Mouse (Mus musculus): Measurements from ENCODE around the gene Klc1. TPM values are rescaled to one million over a fixed set of nuclear protein-coding genes. Genes with fewer than 3 reads are reported as not detected.

Klc1 gene
- polyA plus RNA-seq, 1 experiment, result 103 TPM

DNA sequence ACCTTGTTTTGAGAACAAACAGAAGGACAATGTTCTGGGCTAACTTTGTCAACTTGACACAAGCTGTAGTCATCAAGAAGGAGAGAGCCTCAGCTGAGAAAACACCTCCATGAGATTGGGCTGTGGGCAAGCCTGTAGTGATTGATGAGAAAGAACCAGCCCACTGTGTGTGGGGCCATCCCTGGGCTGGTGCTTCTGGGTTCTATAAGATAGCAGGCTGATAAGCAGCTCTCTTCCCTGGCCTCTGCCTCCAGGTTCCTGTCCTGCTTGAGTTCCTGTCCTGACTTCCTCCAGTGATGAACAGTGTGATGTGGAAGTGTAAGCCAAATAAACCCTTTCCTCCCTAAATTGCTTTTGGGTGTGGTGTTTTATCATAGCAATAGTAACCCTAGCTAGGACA, 3.9 kb upstream of the Klc1 start:
- Histone ChIP-seq H3K27ac (ENCODE audit: insufficient read depth, low read length) (no peak overlapping the region), H3K4me3 (ENCODE audit: insufficient read depth, low read length) (no peak overlapping the region), H3K4me1 (ENCODE audit: control insufficient read depth, insufficient read depth, low read length) (0 out of 2 replicates have a peak, but pooled peaks cover 4% of the 10 kb centered on the region)
- TF ChIP-seq POLR2A (IDR thresholded peaks at IDR 0.05; ENCODE audit: low read depth, low read length), result no peak
- TF ChIP-seq CTCF (IDR thresholded peaks at IDR 0.05; ENCODE audit: borderline replicate concordance, insufficient read depth, low read length), result no peak

- Histone ChIP-seq H3K27ac (ENCODE audit: insufficient read depth, low read length) (no peak overlapping the region), H3K4me1 (ENCODE audit: control insufficient read depth, insufficient read depth, low read length) (0 out of 2 replicates have a peak, but pooled peaks cover 4% of the 10 kb centered on the region), H3K4me3 (ENCODE audit: insufficient read depth, low read length) (no peak overlapping the region)
- TF ChIP-seq CTCF (IDR thresholded peaks at IDR 0.05; ENCODE audit: borderline replicate concordance, insufficient read depth, low read length) (no peak), POLR2A (IDR thresholded peaks at IDR 0.05; ENCODE audit: low read depth, low read length) (no peak)
Measured at GRCm38 (mm10) chr12:111755231-111755630, 3.4 kb upstream of the Klc1 start.

- Histone ChIP-seq H3K4me1 (ENCODE audit: control insufficient read depth, insufficient read depth, low read length) (0 out of 2 replicates have a peak, but pooled peaks cover 7% of the 10 kb centered on the region), H3K27ac (ENCODE audit: insufficient read depth, low read length) (no peak overlapping the region), H3K4me3 (ENCODE audit: insufficient read depth, low read length) (no peak overlapping the region)
- TF ChIP-seq CTCF (IDR thresholded peaks at IDR 0.05; ENCODE audit: borderline replicate concordance, insufficient read depth, low read length), result no peak
- TF ChIP-seq POLR2A (IDR thresholded peaks at IDR 0.05; ENCODE audit: low read depth, low read length), result no peak
Measured at GRCm38 (mm10) chr12:111756082-111756697, 2.5 kb upstream of the Klc1 start.

DNA sequence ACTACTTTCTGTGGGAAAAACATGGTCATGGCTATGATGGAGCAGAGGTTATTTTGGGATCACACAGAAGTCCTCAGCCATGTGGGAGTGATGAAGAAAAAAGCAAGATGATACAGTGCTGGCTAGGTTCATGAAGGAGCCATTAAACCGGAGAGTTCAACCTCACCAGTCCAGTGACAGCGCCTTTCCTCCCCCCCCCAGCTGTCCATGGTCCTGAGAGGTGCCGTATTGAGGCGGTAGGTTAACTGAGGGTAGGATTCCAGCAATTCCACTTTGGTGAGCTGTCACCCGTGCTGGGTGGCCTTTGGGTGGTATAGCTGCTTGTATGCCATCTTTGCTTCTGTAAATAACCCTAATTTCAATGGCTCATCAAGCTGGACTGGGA, 2.0 kb upstream of the Klc1 start:
- Histone ChIP-seq H3K4me3 (ENCODE audit: insufficient read depth, low read length) (no peak overlapping the region), H3K4me1 (ENCODE audit: control insufficient read depth, insufficient read depth, low read length) (peaks cover 10% of the 10 kb centered on the region; the same call in 1 of the 2 replicates), H3K27ac (ENCODE audit: insufficient read depth, low read length) (no peak overlapping the region)
- no peak for TF ChIP-seq POLR2A (IDR thresholded peaks at IDR 0.05; ENCODE audit: low read depth, low read length)
- no peak for TF ChIP-seq CTCF (IDR thresholded peaks at IDR 0.05; ENCODE audit: borderline replicate concordance, insufficient read depth, low read length)

DNA sequence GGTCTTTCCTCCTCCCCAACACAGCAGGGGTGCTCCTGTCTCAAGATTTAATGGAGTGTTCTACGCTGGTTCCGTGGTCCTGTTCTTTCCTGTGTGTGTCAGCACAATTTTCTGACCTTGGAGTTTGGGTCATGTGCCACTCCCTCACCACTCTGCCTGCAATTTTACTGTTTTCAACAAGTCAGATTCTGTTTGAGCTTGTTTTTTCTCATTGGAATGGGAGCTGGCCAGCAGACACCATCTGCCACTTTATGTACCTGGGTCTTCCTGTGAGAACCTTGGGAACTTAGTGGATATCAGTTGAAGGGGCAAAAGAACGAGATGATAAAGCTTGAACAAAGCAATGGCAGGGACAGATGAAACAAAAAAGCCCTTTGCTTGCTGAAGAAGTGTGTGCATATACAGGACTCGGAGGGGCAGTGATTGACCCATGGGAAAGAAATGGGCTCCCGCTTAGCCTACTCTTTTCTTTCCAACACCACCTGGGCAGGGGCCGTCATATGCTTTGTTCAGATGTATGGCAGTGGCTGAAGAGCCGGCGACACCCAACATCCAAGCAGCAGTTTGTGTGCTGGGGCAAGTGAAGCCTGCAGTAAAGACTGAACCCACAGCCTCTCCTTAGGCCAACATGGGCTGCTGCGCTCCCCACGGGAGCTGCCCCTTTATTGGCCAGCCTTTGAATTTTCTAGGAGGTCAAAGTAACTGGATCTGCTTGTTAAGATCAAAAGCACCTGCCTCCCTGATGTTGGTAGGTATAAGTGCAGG, 906 bp upstream of the Klc1 start:
- peaks cover 14% of the 10 kb centered on the region; the same call in 1 of the 2 replicates for H3K4me1 ChIP-seq (ENCODE audit: control insufficient read depth, insufficient read depth, low read length)
- peak overlapping the region; percentile 96 for H3K4me3 ChIP-seq (ENCODE audit: insufficient read depth, low read length)
- no peak for TF ChIP-seq CTCF (IDR thresholded peaks at IDR 0.05; ENCODE audit: borderline replicate concordance, insufficient read depth, low read length)
- no peak for TF ChIP-seq POLR2A (IDR thresholded peaks at IDR 0.05; ENCODE audit: low read depth, low read length)
- H3K27ac ChIP-seq (ENCODE audit: insufficient read depth, low read length), result no peak overlapping the region

- Histone ChIP-seq H3K4me3 (ENCODE audit: insufficient read depth, low read length) (peak overlapping the region; percentile 96), H3K27ac (ENCODE audit: insufficient read depth, low read length) (peak overlapping the region; percentile 86), H3K4me1 (ENCODE audit: control insufficient read depth, insufficient read depth, low read length) (peaks cover 16% of the 10 kb centered on the region; the same call in 1 of the 2 replicates)
- TF ChIP-seq CTCF (IDR thresholded peaks at IDR 0.05; ENCODE audit: borderline replicate concordance, insufficient read depth, low read length) (no peak), POLR2A (IDR thresholded peaks at IDR 0.05; ENCODE audit: low read depth, low read length) (peak; percentile 69; the same call in 1 of the 2 replicates)
Measured at GRCm38 (mm10) chr12:111759176-111760061, 770 bp downstream of the Klc1 start.

DNA sequence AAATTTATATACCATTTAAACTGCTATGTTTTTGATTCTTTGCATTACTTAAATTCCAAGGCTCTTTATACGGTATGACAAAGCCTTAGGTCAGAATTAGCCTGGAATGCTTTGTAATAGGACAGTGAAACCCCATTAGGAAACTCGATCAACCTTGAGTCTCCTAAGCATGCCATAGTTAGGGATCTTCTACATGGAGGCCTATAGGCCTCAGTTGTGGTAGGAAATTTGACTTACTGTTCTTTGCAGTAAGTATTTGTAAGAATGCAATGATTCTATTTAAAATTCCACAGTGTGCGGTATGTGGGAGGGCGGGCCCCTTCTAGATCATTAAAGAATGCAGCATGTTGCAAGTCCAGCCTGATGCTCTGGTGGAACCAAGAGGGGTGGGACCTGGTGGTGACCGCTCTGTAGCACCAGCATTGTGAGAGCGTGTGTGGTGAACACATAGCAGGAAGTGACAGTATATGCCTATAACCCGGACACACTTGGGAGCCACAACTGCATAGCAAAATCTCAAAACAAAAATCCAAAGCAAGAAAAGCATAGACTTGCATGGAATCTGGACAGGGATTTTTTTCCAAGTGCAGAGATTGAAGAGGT, 1.8 kb downstream of the Klc1 start:
- H3K27ac ChIP-seq (ENCODE audit: insufficient read depth, low read length), result peak overlapping the region; percentile 48
- H3K4me3 ChIP-seq (ENCODE audit: insufficient read depth, low read length), result peak overlapping the region; percentile 96
- H3K4me1 ChIP-seq (ENCODE audit: control insufficient read depth, insufficient read depth, low read length), result peaks cover 16% of the 10 kb centered on the region; the same call in 1 of the 2 replicates
- no peak for TF ChIP-seq POLR2A (IDR thresholded peaks at IDR 0.05; ENCODE audit: low read depth, low read length)
- TF ChIP-seq CTCF (IDR thresholded peaks at IDR 0.05; ENCODE audit: borderline replicate concordance, insufficient read depth, low read length), result no peak

GRCm38 (mm10) chr12:111762620-111763280, 4.1 kb downstream of the Klc1 start:
- Histone ChIP-seq H3K27ac (ENCODE audit: insufficient read depth, low read length) (no peak overlapping the region), H3K4me1 (ENCODE audit: control insufficient read depth, insufficient read depth, low read length) (peaks cover 29% of the 10 kb centered on the region), H3K4me3 (ENCODE audit: insufficient read depth, low read length) (no peak overlapping the region)
- TF ChIP-seq CTCF (IDR thresholded peaks at IDR 0.05; ENCODE audit: borderline replicate concordance, insufficient read depth, low read length) (no peak), POLR2A (IDR thresholded peaks at IDR 0.05; ENCODE audit: low read depth, low read length) (no peak)

Measured in embryonic fibroblast, embryonic 13.5 days (primary cell).